Mouse (Mus musculus) lung, embryonic 16.5 days (tissue): ENCODE data around the gene Vps51. TPM values are rescaled to one million over a fixed set of nuclear protein-coding genes. Genes with fewer than 3 reads are reported as not detected.
"Not testable (repeated sequence)": the region's sequence is repeated elsewhere in the genome, so short reads cannot be mapped to it uniquely, and the experiment has no call there.

Experiments
- ATAC-seq: fragments of 200-750 bp; cut with Nextera tagmentation; 2 replicates; pipeline ENCODE4 v1.8.0; 2017; ENCODE audit warnings: low read depth, mild to moderate bottlenecking, moderate library complexity
- H3K27ac ChIP-seq: fragments of 300-500 bp; sonication (generic); 2 replicates; pipeline ENCODE4 v1.5.1; 2014; ENCODE audit warnings: mild to moderate bottlenecking, control low read depth, low read length
- H3K27me3 ChIP-seq: fragments of 300-500 bp; sonication (generic); 2 replicates; pipeline ENCODE4 v1.6.1; 2014; ENCODE audit warnings: low read depth, low read length, mixed read lengths; ENCODE audit not compliant: control insufficient read depth, insufficient read depth
- H3K36me3 ChIP-seq: fragments of 300-500 bp; sonication (generic); 2 replicates; pipeline ENCODE4 v1.6.1; 2014; ENCODE audit warnings: low read length; ENCODE audit not compliant: control insufficient read depth, insufficient read depth
- H3K4me1 ChIP-seq: fragments of 300-500 bp; sonication (generic); replicated peaks from 2 replicates; pipeline ENCODE4 v1.6.1; 2014; ENCODE audit warnings: low read length, mixed read lengths; ENCODE audit not compliant: control insufficient read depth, insufficient read depth
- H3K4me2 ChIP-seq: fragments of 300-500 bp; sonication (generic); 2 replicates; pipeline ENCODE4 v1.6.1; 2014; ENCODE audit warnings: low read depth, low read length, control low read depth
- H3K4me3 ChIP-seq: fragments of 300-500 bp; sonication (generic); 2 replicates; pipeline ENCODE4 v1.5.1; 2014; ENCODE audit warnings: mild to moderate bottlenecking, low read length, control low read depth
- H3K9ac ChIP-seq: fragments of 300-500 bp; sonication (generic); 2 replicates; pipeline ENCODE4 v1.6.1; 2014; ENCODE audit warnings: low read length, control low read depth
- H3K9me3 ChIP-seq: fragments of 300-500 bp; sonication (generic); 2 replicates; pipeline ENCODE4 v1.6.1; 2016; ENCODE audit warnings: low read length; ENCODE audit not compliant: control insufficient read depth
- whole genome bisulfite sequencing: fragments of 180-500 bp; shearing (Covaris S2); extraction: QIAGEN DNeasy Blood & Tissue Kit; methylation state at CpG from one replicate; pipeline ENCODE4 v1.1.7; 2014; 5-methylcytosine and 5-hydroxymethylcytosine counted together
- polyA plus RNA-seq: library from polyadenylated mRNA; unstranded; fragments of >200 nt; fragmentation: Nextera tagmentation; extraction: Ambion mirVana; gene quantifications from 2 replicates; pipeline ENCODE4 v1.2.1, GENCODE M21; 2015

Gene Vps51
- polyA plus RNA-seq, 1 experiment from 2014 or later = 67.4 TPM

- peaks cover 17% of the 10 kb centered on the region for H3K4me1 ChIP-seq
- peak overlapping the region; percentile 95 for H3K4me3 ChIP-seq
- H3K27me3 ChIP-seq = no peaks in the 10 kb centered on the region
- peak overlapping the region; percentile 86 for H3K9ac ChIP-seq
- no peaks in the 10 kb centered on the region for H3K9me3 ChIP-seq
- ATAC-seq = peak; percentile 24
- H3K27ac ChIP-seq = peak overlapping the region; percentile 99
- H3K4me2 ChIP-seq = peak overlapping the region; percentile 91
- WGBS = 11% methylated on average over 20 of the region's 20 CpGs
- peaks cover 21% of the 10 kb centered on the region for H3K36me3 ChIP-seq
Measured at GRCm38 (mm10) chr19:6045366-6046293, 31.4 kb downstream of the Vps51 start.

GRCm38 (mm10) chr19:6044102-6044501 lies 32.9 kb downstream of the Vps51 start:
- H3K27ac ChIP-seq, H3K27me3 ChIP-seq, H3K4me2 ChIP-seq, H3K36me3 ChIP-seq, H3K4me3 ChIP-seq, H3K9ac ChIP-seq, H3K9me3 ChIP-seq, ATAC-seq: not testable (repeated sequence)
- H3K4me1 ChIP-seq = peaks cover 17% of the 10 kb centered on the region
- WGBS = 30% methylated on average over 4 of the region's 4 CpGs

GRCm38 (mm10) chr19:6042293-6042692 lies 34.7 kb downstream of the Vps51 start:
- H3K9ac ChIP-seq = no peak overlapping the region
- H3K27me3 ChIP-seq = no peaks in the 10 kb centered on the region
- no peak overlapping the region for H3K4me3 ChIP-seq
- WGBS = 76% methylated on average over 9 of the region's 9 CpGs
- H3K4me2 ChIP-seq = no peak overlapping the region
- peaks cover 8% of the 10 kb centered on the region for H3K4me1 ChIP-seq
- no peaks in the 10 kb centered on the region for H3K36me3 ChIP-seq
- no peak for ATAC-seq
- H3K27ac ChIP-seq = no peak overlapping the region
- H3K9me3 ChIP-seq = no peaks in the 10 kb centered on the region

- H3K4me2 ChIP-seq = no peak overlapping the region
- H3K9ac ChIP-seq = no peak overlapping the region
- H3K36me3 ChIP-seq = no peaks in the 10 kb centered on the region
- ATAC-seq = no peak
- H3K27ac ChIP-seq = no peak overlapping the region
- no peak overlapping the region for H3K4me3 ChIP-seq
- no peaks in the 10 kb centered on the region for H3K27me3 ChIP-seq
- H3K9me3 ChIP-seq = no peaks in the 10 kb centered on the region
- H3K4me1 ChIP-seq = peaks cover under 1% of the 10 kb centered on the region; the same call in 1 of the 2 replicates
Measured at GRCm38 (mm10) chr19:6040002-6040401, 37.0 kb downstream of the Vps51 start.

GRCm38 (mm10) chr19:6038326-6038725 lies 38.7 kb downstream of the Vps51 start:
- H3K27me3 ChIP-seq = no peaks in the 10 kb centered on the region
- no peaks in the 10 kb centered on the region for H3K9me3 ChIP-seq
- no peak overlapping the region for H3K9ac ChIP-seq
- no peaks in the 10 kb centered on the region for H3K4me1 ChIP-seq
- WGBS = 76% methylated on average over 7 of the region's 7 CpGs
- no peak overlapping the region for H3K4me2 ChIP-seq
- H3K27ac ChIP-seq = no peak overlapping the region
- no peaks in the 10 kb centered on the region for H3K36me3 ChIP-seq
- ATAC-seq = no peak
- no peak overlapping the region for H3K4me3 ChIP-seq

GRCm38 (mm10) chr19:6037695-6038094 lies 39.3 kb downstream of the Vps51 start:
- no peak overlapping the region for H3K27ac ChIP-seq
- no peak overlapping the region for H3K4me3 ChIP-seq
- H3K4me2 ChIP-seq = no peak overlapping the region
- no peaks in the 10 kb centered on the region for H3K36me3 ChIP-seq
- no peak for ATAC-seq
- no peaks in the 10 kb centered on the region for H3K27me3 ChIP-seq
- no peaks in the 10 kb centered on the region for H3K4me1 ChIP-seq
- H3K9ac ChIP-seq = no peak overlapping the region
- H3K9me3 ChIP-seq = no peaks in the 10 kb centered on the region

GRCm38 (mm10) chr19:6035966-6036585 lies 41.0 kb downstream of the Vps51 start:
- Histone ChIP-seq H3K27me3 (no peaks in the 10 kb centered on the region), H3K4me3 (no peak overlapping the region), H3K4me2 (no peak overlapping the region), H3K36me3 (no peaks in the 10 kb centered on the region), H3K4me1 (no peaks in the 10 kb centered on the region), H3K9ac (no peak overlapping the region), H3K27ac (no peak overlapping the region), H3K9me3 (no peaks in the 10 kb centered on the region)
- ATAC-seq = no peak
- WGBS = 68% methylated on average over 9 of the region's 9 CpGs

GRCm38 (mm10) chr19:6030520-6031280 lies 46.3 kb downstream of the Vps51 start:
- no peak overlapping the region for H3K27ac ChIP-seq
- ATAC-seq = no peak
- no peaks in the 10 kb centered on the region for H3K27me3 ChIP-seq
- no peak overlapping the region for H3K4me2 ChIP-seq
- no peaks in the 10 kb centered on the region for H3K36me3 ChIP-seq
- WGBS = 58% methylated on average over 13 of the region's 14 CpGs
- no peak overlapping the region for H3K4me3 ChIP-seq
- no peaks in the 10 kb centered on the region for H3K4me1 ChIP-seq
- peak overlapping the region; percentile 9; the same call in 1 of the 2 replicates for H3K9ac ChIP-seq
- H3K9me3 ChIP-seq = no peaks in the 10 kb centered on the region

- no peak for ATAC-seq
- H3K9ac ChIP-seq = no peak overlapping the region
- no peaks in the 10 kb centered on the region for H3K27me3 ChIP-seq
- no peaks in the 10 kb centered on the region for H3K9me3 ChIP-seq
- H3K4me1 ChIP-seq = no peaks in the 10 kb centered on the region
- no peak overlapping the region for H3K4me3 ChIP-seq
- H3K27ac ChIP-seq = no peak overlapping the region
- H3K36me3 ChIP-seq = no peaks in the 10 kb centered on the region
- 69% methylated on average over 9 of the region's 9 CpGs for WGBS
- H3K4me2 ChIP-seq = no peak overlapping the region
Measured at GRCm38 (mm10) chr19:6029426-6029825, 47.6 kb downstream of the Vps51 start.
